Mouse (Mus musculus): ENCODE measurements around the gene Fads6. TPM values are rescaled to one million over a fixed set of nuclear protein-coding genes. Genes with fewer than 3 reads are reported as not detected.
A peak's percentile ranks its signal among the peaks of the same experiment; 100 is the strongest.

The Fads6 gene
- polyA plus RNA-seq, 1 experiment from 2014 or later, result 0.46 TPM

GRCm38 (mm10) chr11:115273735-115274134, 23.7 kb downstream of the Fads6 start:
- Histone ChIP-seq H3K9ac (no peak overlapping the region), H3K4me3 (no peak overlapping the region), H3K4me2 (replicated peaks) (no peak overlapping the region), H3K27me3 (replicated peaks) (peaks cover 9% of the 10 kb centered on the region), H3K27ac (no peak overlapping the region), H3K9me3 (no peaks in the 10 kb centered on the region), H3K36me3 (peaks cover 13% of the 10 kb centered on the region; the same call in 1 of the 2 replicates), H3K4me1 (peaks cover 22% of the 10 kb centered on the region)
- no peak for ATAC-seq (ENCODE audit: low FRiP score, low read depth)
- WGBS, result 74% methylated on average over 7 of the region's 7 CpGs

DNA sequence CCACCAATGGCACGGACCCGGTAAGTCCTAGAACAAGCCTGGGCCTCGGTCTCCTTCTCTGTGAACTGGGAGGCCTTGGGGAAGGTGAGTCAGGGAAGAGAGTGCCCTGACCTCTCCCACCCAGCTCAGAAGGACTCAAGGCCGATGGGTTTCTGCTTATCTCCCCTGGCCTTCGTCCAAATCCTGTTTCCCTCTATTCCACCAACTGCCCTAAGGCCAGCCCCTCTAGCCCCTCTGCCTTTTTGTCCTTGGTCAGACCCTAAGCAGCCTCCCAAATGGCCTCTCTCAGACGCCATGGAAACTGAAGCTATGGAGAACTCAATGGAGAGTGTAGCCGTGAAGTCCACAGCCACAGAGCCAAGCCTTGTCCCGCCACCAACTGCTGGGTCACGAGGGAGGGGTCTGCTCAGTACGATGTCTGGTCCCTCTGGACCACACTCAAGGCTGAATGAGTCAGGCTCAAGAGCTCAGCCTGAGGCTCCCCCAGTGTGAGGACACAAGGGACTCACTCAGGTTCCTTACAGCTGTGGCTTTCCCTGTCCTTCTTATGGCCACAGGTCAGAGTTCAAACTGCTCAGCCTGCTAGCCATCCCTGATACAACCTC, 24.5 kb downstream of the Fads6 start:
- ATAC-seq (ENCODE audit: low FRiP score, low read depth), result no peak
- Histone ChIP-seq H3K27me3 (replicated peaks) (peaks cover 16% of the 10 kb centered on the region), H3K4me1 (peaks cover 20% of the 10 kb centered on the region), H3K4me3 (no peak overlapping the region), H3K4me2 (replicated peaks) (no peak overlapping the region), H3K9me3 (no peaks in the 10 kb centered on the region), H3K9ac (no peak overlapping the region), H3K27ac (no peak overlapping the region), H3K36me3 (peaks cover 21% of the 10 kb centered on the region; the same call in 1 of the 2 replicates)
- WGBS, result 78% methylated on average over 10 of the region's 10 CpGs

DNA sequence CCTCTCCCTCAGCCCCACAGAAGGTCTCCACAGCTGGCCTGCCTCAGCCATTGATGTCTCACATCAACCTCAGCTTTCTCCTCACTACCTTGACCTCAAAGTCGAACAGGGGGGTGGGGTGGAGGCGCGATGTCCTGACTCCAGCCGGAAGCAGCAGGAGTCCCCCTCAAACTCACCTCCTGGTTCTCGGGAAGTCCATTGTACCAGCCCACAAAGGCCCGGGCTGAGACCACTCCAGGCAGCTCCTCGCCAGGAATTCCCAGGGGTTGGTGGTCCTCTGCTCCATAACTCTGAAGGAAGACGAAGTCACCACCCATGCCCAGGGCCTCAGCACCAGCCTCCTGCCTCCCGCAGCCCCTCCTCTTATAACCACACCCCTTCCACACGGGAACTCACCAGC, 26.0 kb downstream of the Fads6 start:
- ATAC-seq (ENCODE audit: low FRiP score, low read depth), result no peak
- Histone ChIP-seq H3K27me3 (replicated peaks) (peaks cover 31% of the 10 kb centered on the region), H3K4me3 (no peak overlapping the region), H3K4me1 (peaks cover 24% of the 10 kb centered on the region), H3K9ac (no peak overlapping the region), H3K27ac (no peak overlapping the region), H3K36me3 (peaks cover 24% of the 10 kb centered on the region; the same call in 1 of the 2 replicates), H3K9me3 (no peaks in the 10 kb centered on the region), H3K4me2 (replicated peaks) (no peak overlapping the region)
- 72% methylated on average over 10 of the region's 10 CpGs for WGBS

GRCm38 (mm10) chr11:115271052-115271451, 26.4 kb downstream of the Fads6 start:
- Histone ChIP-seq H3K4me2 (replicated peaks) (no peak overlapping the region), H3K4me3 (no peak overlapping the region), H3K36me3 (peaks cover 24% of the 10 kb centered on the region; the same call in 1 of the 2 replicates), H3K4me1 (peaks cover 26% of the 10 kb centered on the region), H3K9ac (no peak overlapping the region), H3K27me3 (replicated peaks) (peaks cover 36% of the 10 kb centered on the region), H3K27ac (no peak overlapping the region), H3K9me3 (no peaks in the 10 kb centered on the region)
- WGBS, result 87% methylated on average over 9 of the region's 9 CpGs
- no peak for ATAC-seq (ENCODE audit: low FRiP score, low read depth)

GRCm38 (mm10) chr11:115270148-115270861, 27.2 kb downstream of the Fads6 start:
- no peak for ATAC-seq (ENCODE audit: low FRiP score, low read depth)
- no peak overlapping the region for H3K9ac ChIP-seq
- H3K27me3 ChIP-seq (replicated peaks), result peaks cover 43% of the 10 kb centered on the region
- H3K27ac ChIP-seq, result no peak overlapping the region
- H3K4me2 ChIP-seq (replicated peaks), result no peak overlapping the region
- H3K4me3 ChIP-seq, result no peak overlapping the region
- H3K4me1 ChIP-seq, result peaks cover 26% of the 10 kb centered on the region
- H3K36me3 ChIP-seq, result peaks cover 24% of the 10 kb centered on the region; the same call in 1 of the 2 replicates
- 28% methylated on average over 18 of the region's 19 CpGs for WGBS
- H3K9me3 ChIP-seq, result no peaks in the 10 kb centered on the region

DNA sequence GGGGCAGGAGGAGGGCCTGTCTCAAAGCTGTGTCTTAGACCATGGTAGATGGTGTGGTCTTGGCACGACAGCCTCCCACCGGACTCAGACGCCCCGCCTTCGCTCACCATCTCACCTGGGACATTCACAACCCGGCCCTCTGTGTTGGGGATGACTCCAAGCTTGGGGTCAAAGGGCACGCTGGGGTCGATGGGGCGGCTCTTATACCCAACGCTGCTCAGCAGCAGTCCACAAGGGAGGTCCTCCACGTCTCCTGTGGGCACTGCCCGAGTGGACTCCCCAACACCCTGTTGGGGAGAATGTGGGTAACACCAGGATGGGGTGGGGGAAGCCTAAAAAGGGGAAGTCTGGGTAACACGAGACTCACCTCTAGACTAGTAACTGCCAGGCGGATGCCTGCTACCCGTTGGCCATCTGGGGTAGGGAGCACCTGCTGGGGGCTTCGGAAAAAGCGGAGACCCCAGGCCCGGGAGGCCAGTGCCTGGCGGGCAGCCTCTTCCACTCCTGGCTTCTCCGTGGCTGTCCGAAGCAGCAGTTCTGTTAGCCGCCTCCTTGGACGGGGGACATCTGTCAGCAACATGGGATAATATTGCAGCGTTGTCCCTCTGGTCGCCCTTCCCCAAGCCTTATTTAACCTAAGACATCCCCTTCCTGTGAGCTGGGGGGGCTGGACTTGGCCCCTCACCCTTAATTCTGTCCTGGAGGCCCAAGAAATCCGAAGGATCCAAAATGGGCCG, 28.0 kb downstream of the Fads6 start:
- Histone ChIP-seq H3K9ac (no peak overlapping the region), H3K4me2 (replicated peaks) (no peak overlapping the region), H3K9me3 (no peaks in the 10 kb centered on the region), H3K27me3 (replicated peaks) (peaks cover 51% of the 10 kb centered on the region), H3K4me1 (peaks cover 24% of the 10 kb centered on the region), H3K4me3 (no peak overlapping the region), H3K36me3 (peaks cover 24% of the 10 kb centered on the region; the same call in 1 of the 2 replicates), H3K27ac (no peak overlapping the region)
- no peak for ATAC-seq (ENCODE audit: low FRiP score, low read depth)
- 90% methylated on average over 27 of the region's 27 CpGs for WGBS

DNA sequence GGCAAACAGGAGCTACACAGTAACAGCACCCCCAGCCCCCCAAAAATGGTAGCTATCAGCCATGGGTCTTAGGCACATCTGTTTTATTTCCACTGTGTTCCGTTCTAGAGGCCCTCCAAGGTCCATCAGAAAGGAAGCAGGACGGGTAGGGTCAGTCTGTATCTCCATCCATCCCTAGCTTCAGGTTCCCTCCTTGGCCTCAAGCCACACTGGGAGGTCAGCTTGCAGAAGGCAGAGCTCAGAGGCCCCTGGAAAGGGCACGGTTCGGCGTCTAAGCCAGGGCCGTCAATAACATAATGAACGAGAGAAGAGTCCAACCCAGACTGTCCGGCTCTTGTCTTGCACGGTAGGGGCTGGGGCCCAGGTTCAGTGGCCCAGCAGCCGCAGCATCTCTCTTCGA, 29.5 kb downstream of the Fads6 start:
- no peak for ATAC-seq (ENCODE audit: low FRiP score, low read depth)
- Histone ChIP-seq H3K9ac (no peak overlapping the region), H3K36me3 (peaks cover 24% of the 10 kb centered on the region; the same call in 1 of the 2 replicates), H3K4me3 (no peak overlapping the region), H3K4me2 (replicated peaks) (no peak overlapping the region), H3K27ac (no peak overlapping the region), H3K4me1 (peaks cover 24% of the 10 kb centered on the region), H3K9me3 (no peaks in the 10 kb centered on the region), H3K27me3 (replicated peaks) (peaks cover 65% of the 10 kb centered on the region)
- WGBS, result 59% methylated on average over 11 of the region's 11 CpGs

- H3K27ac ChIP-seq, result no peak within 1 kb of the TSS
- no peak for ATAC-seq (ENCODE audit: low FRiP score, low read depth)
- peak within 1 kb of the TSS; percentile 42 for H3K9ac ChIP-seq
- peaks cover 24% of the 10 kb centered on the region for H3K4me1 ChIP-seq
- H3K4me3 ChIP-seq, result peak within 1 kb of the TSS; percentile 32
- WGBS, result 5% methylated on average over 50 of the region's 50 CpGs
- peaks cover 72% of the 10 kb centered on the region for H3K27me3 ChIP-seq (replicated peaks)
- H3K36me3 ChIP-seq, result peaks cover 24% of the 10 kb centered on the region; the same call in 1 of the 2 replicates
- H3K4me2 ChIP-seq (replicated peaks), result peak within 1 kb of the TSS; percentile 65
- no peaks in the 10 kb centered on the region for H3K9me3 ChIP-seq
These were observed 30.2 kb downstream of the Fads6 start, which contains the start of gene Grin2c for GRCm38 (mm10) chr11:115267061-115267883. Grin2c (minus strand) TSS chr11:115267243.

GRCm38 (mm10) chr11:115266400-115266778, 31.1 kb downstream of the Fads6 start:
- no peaks in the 10 kb centered on the region for H3K9me3 ChIP-seq
- peak overlapping the region; percentile 65 for H3K4me2 ChIP-seq (replicated peaks)
- H3K27ac ChIP-seq, result no peak overlapping the region
- peaks cover 24% of the 10 kb centered on the region for H3K4me1 ChIP-seq
- no peak for ATAC-seq (ENCODE audit: low FRiP score, low read depth)
- peaks cover 76% of the 10 kb centered on the region for H3K27me3 ChIP-seq (replicated peaks)
- peak overlapping the region; percentile 42; the same call in 1 of the 2 replicates for H3K9ac ChIP-seq
- 3% methylated on average over 22 of the region's 22 CpGs for WGBS
- H3K36me3 ChIP-seq, result peaks cover 20% of the 10 kb centered on the region; the same call in 1 of the 2 replicates
- H3K4me3 ChIP-seq, result peak overlapping the region; percentile 32; the same call in 1 of the 2 replicates

DNA sequence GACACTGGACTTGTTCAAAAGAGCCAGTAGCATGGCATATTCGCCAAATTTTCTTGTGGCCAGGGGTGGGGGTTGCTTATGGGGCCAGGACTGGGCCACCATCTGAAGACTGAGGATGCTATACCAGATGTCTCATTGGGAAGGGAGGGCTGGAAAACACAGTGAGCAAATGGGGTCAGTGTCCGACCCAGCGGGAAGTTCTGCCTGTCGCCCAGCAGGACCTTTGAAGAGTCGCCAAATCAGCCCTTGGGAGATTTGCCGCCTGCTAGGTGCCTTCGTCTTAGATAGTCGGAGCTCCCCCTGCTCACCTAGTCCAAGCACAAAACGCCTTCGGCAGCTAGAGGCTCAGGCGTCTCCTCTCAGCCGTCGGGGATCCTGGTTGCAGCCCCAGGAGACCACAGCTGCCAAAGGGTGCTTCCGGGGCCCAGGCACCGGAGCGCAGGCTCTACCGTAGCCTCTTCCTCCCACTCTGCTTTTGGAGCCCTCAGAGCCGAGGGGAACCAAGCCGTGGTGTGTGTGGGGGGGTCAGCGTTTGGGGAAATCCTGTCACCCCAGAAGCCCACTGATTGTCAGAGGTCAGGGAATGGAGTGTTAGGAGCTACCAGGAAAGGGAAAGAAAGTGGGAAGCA, 31.6 kb downstream of the Fads6 start:
- ATAC-seq (ENCODE audit: low FRiP score, low read depth), result no peak
- H3K4me2 ChIP-seq (replicated peaks), result peak overlapping the region; percentile 65
- peaks cover 24% of the 10 kb centered on the region for H3K4me1 ChIP-seq

More for the DNA sequence above, 31.6 kb downstream of the Fads6 start:
- H3K27ac ChIP-seq, result no peak overlapping the region
- H3K27me3 ChIP-seq (replicated peaks), result peaks cover 80% of the 10 kb centered on the region
- H3K36me3 ChIP-seq, result peaks cover 20% of the 10 kb centered on the region; the same call in 1 of the 2 replicates
- H3K4me3 ChIP-seq, result no peak overlapping the region; the same call in 1 of the 2 replicates
- H3K9ac ChIP-seq, result no peak overlapping the region
- WGBS, result 3% methylated on average over 20 of the region's 20 CpGs
- H3K9me3 ChIP-seq, result no peaks in the 10 kb centered on the region
